Mouse (Mus musculus) retina, embryonic 14.5 days (tissue): Measurements from ENCODE around the gene AI854703.

Experiments
- DNase-seq: peaks from one replicate; pipeline ENCODE4 v3.0.0-alpha.2; 2015; ENCODE audit warnings: low spot score

The AI854703 gene

GRCm38 (mm10) chr6:48658721-48659120 is 32.2 kb downstream of the AI854703 start:
- DNase-seq: no peak

DNA sequence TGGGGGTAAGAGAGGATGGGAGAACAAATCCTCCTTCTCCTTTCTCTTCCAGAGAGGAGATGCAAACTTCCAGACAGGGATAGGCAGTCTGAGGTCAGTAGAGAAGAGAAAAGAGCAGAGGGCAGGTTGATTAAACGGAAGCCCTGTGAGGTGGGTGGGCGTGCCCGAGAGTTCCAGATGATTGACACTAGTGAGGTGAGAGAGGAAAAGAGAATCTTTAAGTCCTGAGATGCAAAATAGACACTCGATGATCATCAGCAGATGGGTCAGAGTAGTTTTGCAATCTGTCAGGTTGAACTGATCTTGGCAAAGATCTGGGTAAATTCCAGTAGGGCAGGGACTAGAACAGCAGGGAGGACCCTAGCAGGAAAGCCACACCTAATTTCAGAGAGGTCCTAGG is 38.2 kb downstream of the AI854703 start:
- no peak for DNase-seq

DNA sequence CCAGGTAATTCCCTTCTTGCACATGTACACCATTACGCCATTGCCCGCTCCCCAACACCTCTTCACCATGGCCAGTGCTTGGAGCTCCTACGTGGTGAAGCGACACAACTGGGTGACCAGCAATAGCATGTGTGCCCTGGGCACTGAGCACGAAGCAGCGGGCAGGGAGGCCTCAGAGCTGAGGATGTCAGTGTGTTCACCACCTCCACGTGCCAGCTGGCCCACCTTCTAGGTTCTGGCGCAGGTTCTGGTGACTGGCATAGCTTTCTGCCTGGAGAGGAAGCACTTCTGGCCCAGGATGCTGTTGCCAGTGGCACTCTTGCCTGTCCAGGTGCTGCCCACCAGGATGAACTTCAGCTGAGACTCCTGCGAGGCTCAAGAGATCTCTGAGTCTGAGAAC is 38.9 kb downstream of the AI854703 start:
- no peak for DNase-seq

DNA sequence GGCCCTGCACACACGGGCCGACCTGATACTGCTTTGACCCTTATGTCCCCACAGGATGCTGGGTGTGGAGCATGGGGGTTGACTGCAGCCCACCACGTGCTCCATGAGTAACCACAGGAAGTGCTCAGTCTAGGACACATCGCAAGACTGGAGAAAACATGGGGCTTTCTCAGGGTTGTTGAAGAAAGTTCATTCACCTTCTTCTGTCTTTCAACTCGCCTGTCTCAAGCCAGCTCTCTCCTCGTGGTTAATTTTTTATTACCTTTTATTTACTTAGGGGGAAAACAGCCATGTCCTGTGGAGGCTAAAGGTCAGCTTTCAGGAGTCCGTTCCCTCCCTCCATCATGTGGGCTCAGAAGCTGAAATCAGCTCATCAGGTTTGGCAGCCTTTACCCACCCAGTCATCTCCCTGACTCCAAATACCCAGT is 39.6 kb downstream of the AI854703 start:
- no peak for DNase-seq

DNA sequence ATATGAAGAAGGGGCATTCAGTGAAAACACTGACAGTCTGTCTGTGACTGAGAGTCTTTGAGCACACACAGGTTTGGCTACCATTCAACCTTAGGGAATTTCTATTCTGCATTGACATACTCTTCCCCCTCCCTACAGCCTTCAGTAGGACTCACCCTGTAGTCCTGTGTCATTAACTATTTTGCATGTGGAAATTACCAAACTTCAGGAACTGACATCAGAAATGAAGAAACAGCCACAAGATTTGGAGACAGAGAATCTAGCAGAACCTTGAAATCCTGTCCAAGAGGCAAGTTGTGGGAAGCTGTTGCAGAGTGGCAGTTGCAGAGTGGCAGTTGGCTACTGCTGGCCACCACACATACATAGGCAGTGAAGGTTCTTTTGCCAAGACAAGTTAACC is 41.5 kb downstream of the AI854703 start:
- no peak for DNase-seq

DNA sequence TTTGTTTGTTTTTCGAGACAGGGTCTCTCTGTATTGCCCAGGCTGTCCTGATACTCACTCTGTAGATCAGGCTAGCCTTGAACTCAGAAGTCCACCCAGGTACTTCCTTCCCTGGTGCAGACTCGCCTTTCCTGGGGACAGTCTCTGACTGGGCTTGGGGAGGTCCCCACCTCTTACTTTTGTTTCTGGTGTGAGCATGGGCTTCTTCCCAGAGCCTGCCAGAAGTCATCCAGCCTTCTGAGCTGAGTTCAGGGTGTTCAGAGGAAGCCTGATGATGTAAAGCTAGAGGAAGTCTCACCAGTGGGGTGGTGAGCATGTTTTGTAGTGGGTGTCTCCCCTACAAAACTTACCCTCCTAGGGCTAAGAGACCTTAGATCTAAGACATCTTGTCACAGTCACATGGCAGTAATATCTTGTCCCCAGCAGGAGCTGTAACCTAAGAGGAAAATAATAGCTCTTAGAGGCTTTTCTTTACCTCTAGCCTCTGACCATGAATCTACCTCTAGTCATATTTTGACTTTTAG is 42.9 kb downstream of the AI854703 start:
- no peak for DNase-seq

GRCm38 (mm10) chr6:48674291-48675058 is 47.9 kb downstream of the AI854703 start:
- no peak for DNase-seq

- no peak for DNase-seq
Observed at GRCm38 (mm10) chr6:48675400-48675930, 48.9 kb downstream of the AI854703 start.

DNA sequence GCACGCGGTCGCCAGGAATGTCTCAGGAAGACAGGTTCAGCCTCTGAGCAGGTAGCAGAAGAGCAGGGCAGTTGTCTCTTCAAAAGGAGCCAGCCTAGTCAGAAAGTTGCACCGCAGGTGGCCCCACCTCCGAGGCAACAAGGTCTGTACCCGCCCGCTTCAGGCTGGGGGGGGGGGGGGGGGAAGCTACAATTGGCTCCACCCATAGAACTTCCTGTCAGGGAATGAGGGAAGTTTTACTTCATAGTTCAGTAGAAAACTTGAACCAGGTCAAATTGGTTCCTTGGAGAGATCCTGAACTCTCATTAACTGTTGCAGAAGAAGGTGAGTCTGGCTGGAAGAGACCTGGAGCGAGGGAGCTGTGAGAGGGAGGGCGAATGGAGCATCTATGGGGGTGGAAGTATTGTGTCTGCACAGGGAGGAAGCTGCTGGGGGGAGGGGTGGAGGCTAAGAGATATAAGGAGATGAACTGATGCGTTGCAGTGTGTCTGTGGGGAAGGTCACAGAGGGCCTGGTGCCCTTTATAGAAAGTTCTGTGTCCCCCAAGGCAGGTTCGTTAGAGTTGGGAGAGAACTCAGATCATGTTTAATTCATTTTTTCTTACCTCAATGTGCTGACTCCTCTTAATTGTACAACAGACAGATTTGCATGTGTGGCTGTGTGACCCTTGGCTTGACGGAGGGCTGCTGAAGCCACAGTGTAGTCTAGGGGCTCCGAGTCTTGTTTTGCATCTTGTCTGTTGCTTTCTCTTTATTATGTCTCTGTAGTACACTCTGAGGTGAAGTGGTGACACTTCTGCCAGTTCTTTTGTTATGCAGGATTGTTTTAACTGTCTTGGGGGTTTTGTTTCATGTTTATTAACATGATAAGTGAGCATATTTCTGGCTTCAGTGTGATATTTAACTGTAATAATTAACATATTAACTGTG is 49.6 kb downstream of the AI854703 start, which contains the start of gene Gimap9:
Gimap9 (plus strand) TSS at position 199 of the 929 bp plus-strand sequence.
- DNase-seq: peak; percentile 27

GRCm38 (mm10) chr6:48676860-48677415 is 50.4 kb downstream of the AI854703 start:
- no peak for DNase-seq

DNA sequence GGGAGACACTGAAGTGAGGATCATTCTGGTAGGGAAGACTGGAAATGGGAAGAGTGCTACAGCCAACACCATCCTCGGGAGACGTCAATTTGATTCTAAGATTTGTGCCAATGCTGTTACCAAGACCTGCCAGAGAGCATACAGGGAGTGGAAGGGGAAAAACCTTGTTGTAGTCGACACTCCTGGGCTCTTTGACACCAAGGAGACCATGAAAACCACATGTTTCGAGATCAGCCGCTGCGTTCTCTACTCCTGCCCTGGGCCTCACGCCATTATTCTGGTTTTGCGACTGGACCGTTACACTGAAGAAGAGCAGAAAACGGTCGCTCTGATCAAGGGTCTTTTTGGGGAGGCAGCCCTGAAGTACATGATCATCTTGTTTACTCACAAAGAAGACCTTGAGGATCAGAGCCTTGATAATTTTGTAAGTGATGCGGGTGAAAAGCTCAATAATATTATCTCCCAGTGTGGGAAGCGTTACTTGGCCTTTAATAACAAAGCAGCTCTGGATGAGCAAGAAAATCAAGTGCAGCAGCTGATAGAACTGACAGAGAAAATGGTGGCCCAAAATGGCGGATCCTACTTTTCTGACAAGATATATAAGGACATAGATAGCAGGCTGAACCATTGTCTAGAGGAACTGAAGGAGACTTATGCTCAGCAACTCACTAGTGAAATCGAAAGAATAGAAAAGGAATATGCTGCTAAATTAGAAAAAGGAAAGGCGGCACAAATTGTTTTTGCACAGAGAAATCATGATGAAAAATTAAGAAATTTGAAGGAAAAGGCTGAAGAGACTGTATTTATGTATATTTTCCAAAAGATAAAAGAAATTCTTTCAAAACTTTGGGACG is 51.2 kb downstream of the AI854703 start:
- no peak for DNase-seq

DNA sequence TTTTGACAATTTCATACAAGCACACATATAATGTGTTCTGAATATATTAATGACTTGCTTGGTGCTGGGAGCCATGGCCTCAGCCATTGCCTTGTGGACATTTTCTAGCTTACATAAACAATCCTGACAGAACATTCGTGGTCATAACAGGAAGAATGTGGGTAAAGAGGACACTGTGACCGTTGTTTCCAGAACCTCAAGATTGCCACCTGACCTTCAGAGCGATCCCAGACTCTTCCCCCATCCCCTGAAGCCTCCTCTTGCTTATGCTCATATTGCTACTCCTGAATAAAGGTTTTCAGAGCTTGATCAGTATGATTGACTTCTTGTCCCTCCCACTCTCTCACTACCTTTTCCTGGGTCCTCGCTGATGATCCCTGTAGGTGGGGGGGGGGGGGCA is 51.8 kb downstream of the AI854703 start:
- no peak for DNase-seq

DNA sequence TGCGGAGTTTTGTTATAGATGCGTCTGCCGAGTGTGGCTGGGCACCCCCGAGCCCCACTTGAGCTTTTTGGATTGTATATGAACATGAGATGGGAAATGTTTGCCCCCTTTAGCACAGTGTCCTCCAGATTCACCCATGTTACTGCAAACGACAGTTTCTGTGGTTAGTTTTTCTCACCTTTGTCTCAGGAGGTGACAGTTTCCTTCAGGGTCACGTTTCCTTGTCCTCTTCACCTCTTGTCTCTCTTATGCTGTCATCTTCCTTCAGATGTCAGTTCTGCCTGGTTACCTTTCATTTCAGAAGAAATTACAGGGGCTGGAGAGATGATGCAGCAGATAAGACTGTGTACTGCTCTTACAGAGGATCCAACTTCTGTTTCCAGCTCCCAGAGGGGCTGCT is 53.1 kb downstream of the AI854703 start:
- no peak for DNase-seq

DNA sequence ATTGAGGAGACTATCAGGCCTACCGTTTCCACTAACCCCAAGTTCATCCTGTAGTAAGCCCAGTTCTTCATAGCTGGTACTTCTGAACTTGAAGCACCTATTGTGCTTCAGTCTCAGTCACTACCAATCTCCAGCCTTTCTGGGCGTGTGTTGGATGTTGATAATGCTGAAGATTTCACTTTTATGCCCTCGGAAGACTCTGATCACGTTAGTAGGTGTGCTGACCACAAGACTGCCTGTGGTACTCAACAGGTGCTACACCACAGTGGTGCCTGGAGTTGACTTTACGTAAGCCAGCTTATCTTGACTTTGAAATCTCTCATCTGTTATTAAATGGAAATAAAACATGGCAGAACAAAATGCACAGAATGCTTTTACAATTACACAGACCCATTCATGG is 53.9 kb downstream of the AI854703 start:
- DNase-seq: no peak

- DNase-seq: no peak
Observed at GRCm38 (mm10) chr6:48681472-48682090, 55.0 kb downstream of the AI854703 start.

- no peak for DNase-seq
Observed at GRCm38 (mm10) chr6:48682271-48682670, 55.7 kb downstream of the AI854703 start.
